Mouse (Mus musculus) gastrocnemius, adult 18-20 months (tissue): Measurements from ENCODE around the gene Tex14. TPM values are rescaled to one million over a fixed set of nuclear protein-coding genes. Genes with fewer than 3 reads are reported as not detected.
A peak's percentile ranks its signal among the peaks of the same experiment; 100 is the strongest.
"Not testable (repeated sequence)": the region's sequence is repeated elsewhere in the genome, so short reads cannot be mapped to it uniquely, and the experiment has no call there.

ENCODE experiments used
- DNase-seq: peaks from one replicate; pipeline ENCODE4 v3.0.0; 2021; ENCODE audit warnings: low spot score
- total RNA-seq, 2 experiments: library from RNA; stranded (reverse); gene quantifications; 2 replicates each; pipeline ENCODE4 v1.2.3; 2021

The Tex14 gene
- total RNA-seq, 2 experiments from 2014 or later, result 0.14 TPM

DNA sequence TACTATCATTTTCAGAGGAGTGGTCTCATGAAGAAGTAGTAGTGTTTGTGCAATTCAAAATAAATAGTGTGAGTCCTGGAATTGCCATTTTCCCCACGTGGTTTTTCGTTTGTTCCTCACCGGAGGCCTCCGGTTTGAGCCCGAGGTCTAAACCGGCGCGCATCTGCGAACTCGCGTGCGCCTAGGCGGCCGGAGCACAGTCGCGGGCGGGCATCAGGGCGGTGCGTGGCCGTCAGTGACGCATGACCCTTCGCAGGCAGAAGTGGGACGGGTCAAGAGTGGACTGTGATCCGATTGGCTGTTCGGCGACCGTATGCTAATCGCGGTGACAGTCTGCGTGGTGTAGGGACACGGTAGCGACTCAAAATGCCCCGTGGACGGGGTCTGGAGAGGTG, 43.2 kb downstream of the Tex14 start:
- DNase-seq, result peak; percentile 98

DNA sequence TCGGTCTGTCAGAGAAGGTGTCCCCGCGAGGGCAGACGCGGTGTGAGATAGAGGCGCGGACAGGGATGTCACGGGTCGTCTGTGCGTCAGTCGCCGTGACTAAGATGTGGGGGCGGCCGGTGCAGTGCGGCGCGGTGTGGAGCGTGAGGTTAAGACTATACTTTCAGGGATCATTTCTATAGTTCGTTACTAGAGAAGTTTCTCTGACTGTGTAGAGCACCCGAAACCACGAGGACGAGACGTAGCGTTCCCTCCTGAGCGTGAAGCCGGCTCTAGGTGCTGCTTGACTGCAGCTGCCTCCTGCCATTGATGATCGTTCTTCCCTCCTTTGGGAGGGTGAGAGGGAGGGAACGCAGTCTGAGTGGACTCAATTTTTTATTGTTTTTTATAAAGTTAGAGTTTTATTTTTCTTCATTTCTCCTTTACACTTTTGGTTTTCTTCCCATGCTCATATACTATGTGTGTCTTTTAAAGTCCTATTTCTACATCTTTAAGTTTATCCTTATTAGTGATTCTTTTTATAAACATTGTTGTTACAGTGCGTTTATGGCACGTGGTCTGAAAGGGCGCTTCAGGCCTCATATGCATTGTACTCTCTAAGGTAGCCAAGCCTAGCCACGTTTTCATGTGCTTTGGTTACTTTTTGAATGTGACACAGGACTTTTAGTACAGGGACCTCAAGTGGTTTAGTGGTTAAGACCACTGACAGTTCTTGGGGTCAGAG, 43.8 kb downstream of the Tex14 start:
- peak; percentile 49 for DNase-seq

DNA sequence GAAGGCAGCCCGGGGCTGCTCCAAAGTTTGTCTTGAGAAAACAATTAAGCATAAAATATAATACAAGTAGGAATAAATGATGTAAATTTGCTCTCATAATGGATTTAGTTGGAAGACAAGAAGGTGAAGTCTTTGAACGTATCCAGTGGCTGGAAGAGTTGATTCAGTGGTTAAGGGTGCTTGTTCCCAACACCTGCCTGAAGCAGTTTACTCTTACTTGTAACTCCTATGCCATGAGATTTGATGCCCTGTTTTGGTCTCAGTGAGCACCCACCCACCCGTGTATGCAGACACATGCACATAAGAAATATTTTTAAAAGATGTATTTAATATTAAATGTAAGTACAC, 44.3 kb downstream of the Tex14 start:
- no peak for DNase-seq

DNA sequence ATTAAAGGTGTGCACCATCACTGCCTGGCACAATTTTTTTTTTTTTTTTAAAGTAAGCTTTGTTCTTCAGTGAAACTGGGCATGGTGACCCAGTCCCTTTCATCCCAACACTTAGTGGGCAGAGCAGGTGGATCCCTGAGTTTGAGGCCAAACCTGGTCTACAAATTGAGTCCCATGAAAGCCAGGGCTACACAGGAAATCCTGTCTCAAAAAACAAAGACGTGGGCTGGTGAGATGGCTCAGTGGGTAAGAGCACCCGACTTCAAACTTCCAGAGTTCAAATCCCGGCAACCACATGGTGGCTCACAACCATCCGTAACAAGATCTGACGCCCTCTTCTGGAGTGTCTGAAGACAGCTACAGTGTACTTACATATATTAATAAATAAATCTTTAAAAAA, 45.0 kb downstream of the Tex14 start:
- not testable (repeated sequence) for DNase-seq

DNA sequence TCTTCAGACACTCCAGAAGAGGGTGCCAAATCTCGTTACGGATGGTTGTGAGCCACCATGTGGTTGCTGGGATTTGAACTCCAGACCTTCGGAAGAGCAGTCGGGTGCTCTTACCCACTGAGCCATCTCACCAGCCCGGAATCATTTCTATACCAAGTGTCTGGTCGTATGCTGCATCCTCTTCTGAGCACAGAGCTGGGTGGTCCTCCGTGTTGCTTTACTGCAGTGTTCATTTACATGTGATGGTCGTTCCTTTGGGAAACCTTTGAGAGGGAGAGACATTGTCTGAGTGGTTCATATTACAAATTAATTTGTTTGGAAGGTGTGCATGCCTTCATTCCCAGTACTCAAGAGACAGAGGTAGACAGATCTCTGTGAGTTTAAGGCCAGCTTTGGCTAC, 47.9 kb downstream of the Tex14 start:
- DNase-seq, result not testable (repeated sequence)

DNA sequence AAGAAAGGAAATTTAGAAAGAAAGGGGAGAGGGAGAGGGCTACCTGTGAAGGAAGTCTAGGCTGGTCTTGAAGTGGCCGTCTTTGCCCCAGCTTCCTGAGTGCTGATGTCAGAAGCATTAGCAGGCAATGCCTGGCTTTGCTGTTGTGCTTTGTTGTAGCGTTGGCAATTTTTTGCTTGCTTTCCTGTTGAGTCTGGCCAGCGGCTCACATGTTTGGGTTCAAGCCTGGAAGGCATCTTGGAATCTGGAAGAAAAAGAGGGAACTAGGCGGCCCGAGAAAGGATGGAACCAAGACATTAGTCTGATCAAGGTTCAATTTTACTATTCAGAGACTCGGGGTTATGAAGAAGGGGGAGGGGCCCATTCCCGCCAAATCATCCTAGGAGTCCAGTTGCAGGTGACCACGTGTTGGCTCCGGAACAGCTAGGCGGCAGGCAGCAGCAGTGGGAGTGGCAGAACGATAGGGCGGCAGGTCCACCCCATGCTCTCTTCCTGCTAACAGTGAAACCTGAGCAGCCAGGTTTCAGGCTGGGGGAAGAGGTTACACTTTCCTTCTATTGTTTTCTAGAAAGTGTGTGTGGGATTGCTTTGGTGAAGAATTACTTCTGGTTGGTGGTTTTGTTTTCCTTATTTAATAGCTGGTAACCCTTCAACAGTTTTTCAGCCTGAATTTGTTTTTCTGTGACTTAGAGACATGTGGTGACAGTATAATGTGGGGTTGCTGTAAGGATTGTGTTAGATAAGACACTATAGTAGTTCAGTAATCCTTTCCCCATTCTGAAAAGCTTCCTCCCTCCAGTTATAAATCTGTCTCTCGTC, 48.6 kb downstream of the Tex14 start:
- no peak for DNase-seq

DNA sequence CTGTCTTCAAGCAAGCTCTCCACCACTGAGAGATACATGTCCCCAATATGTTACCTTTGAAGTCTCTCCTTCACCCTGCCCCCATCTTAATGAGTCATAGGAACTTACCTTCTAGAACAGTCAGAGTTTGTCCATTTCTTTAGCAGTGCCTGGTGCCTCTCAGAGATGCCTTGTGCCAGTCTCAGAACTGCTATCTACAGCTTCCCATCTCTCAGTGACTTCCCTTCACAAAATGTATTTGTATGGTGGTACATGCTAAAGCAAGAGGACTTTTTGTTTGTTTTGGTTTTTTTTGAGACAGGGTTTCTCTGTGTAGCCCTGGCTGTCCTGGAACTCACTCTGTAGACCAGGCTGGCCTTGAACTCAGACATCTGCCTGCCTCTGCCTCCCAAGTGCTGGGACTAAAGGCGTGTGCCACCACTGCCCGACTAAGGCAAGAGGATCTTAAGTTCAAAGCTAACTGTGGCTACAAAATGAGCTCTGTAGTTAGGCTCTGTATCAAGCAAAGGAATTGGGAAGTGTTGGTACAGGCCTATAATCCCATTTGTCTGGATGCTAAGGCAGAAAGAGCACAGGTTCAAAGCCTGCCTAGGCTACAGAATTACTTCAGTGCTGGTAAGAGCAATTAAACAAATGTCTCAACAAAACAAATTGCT, 49.3 kb downstream of the Tex14 start:
- DNase-seq, result no peak

DNA sequence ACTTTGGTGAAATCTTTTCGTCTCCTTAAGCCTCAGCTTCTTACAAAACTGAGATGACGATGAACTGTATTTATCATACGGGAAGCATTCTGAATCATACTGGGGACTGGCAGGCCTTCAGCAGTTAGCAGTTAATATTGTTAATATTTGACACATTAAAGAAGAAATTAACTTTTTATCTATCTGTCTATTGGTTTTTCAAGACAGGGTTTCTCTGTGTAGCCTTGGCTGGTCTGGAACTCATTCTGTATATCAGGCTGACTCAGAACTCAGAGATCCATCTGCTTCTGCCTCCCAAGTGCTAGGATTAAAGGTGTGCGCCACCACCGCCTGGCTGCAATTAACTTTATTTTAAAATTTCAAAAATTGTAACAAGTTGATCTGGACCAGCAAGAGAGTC, 50.7 kb downstream of the Tex14 start:
- DNase-seq, result no peak

DNA sequence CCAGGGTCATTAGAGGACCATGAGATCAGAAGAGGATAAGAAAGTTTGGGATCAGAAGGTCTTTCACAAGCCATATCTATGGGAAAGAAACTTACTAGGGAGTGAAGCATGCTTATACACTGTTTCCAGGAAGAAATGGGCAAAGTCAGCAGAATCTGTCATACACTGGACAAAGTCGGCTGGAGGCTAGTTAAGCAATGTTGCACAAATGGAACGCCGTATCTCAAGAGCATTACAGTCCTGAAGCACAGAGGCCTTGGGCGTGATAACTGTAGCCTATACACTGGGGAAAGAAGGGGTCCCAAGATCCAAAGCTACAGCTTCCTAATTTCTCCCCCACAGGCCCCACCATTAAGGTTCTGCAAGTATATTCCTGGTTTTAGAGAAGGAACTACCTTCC, 51.1 kb downstream of the Tex14 start:
- DNase-seq, result no peak

DNA sequence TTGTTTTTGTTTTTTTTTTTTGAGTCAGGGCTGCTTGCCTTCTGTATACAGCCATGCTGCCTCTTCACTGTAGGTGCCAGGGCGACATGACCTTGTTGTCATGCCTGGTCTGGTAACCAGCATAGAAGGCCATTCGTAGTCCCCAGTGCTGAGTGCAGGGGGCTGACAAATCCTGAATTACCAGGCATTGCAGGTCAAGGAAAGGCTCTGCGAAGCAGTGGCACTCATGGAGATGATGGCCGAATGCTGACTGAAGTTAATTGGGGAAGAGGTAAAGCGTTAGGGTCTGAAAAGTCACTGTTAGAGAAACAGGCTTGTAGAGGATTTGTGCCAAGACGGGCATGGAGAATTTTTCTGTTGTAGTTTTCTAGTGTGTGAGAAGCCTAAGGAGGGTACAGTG, 55.7 kb downstream of the Tex14 start:
- no peak for DNase-seq

DNA sequence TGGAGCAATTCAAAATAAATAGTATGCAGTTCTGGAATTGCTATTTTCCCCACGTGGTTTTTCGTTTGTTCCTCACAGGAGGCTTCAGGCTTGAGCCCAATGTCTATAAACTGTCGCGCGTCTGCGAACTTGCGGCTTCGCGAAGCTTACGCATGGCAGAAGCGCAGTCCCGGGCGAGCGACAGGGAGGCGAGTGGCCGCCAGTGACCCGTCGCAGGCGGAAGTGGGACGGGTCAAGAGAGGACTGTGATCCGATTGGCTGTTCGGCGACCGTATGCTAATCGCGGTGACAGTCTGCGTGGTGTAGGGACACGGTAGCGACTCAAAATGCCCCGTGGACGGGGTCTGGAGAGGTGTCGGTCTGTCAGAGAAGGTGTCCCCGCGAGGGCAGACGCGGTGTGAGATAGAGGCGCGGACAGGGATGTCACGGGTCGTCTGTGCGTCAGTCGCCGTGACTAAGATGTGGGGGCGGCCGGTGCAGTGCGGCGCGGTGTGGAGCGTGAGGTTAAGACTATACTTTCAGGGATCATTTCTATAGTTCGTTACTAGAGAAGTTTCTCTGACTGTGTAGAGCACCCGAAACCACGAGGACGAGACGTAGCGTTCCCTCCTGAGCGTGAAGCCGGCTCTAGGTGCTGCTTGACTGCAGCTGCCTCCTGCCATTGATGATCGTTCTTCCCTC, 57.1 kb downstream of the Tex14 start:
- peak; percentile 87 for DNase-seq

DNA sequence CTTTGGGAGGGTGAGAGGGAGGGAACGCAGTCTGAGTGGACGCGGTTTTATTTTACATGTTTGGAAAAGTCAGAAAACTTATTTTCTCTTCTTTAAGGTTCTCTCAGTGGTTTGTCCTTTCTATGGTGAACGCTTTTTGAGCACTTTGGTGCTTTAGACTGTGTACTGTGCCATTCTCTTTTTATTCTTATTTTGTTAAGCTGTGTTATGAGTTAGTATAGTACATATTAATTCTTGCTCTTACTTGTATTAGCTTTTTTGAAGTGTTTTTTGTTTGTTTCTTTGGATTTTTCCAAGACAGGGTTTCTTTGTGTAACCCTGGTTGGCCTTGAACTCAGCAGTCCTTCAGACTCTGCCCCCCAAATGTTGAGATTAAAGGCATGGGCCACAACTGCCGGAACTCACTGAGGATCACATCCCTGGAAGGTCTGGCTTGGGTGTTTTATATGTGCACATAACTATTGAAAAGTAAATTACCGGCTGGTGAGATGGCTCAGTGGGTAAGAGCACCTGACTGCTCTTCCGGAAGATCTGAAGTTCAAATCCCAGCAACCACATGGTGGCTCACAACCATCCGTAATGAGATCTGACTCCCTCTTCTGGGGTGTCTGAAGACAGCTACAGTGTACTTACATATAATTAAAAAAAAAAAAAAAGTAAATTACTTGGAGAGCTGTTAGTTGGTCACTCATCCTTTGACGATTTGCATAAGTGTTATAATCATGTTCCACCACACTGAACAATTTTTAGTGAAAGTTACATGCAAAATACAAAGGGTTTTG, 57.8 kb downstream of the Tex14 start:
- DNase-seq, result peak; percentile 47

DNA sequence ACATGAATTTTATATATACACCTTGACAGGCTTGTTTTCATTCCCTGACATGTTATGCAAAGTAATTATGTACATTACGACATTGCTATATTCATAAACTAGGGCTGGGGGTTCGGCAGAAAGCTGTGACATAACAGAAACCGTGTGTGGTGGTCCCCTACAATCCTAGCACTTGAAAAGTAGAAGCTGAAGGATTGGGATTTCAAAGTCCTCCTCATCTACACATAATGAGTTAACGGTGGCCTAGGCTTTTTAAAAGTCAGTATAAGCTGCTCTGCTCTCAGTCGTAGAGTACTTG, 58.3 kb downstream of the Tex14 start:
- DNase-seq, result no peak

DNA sequence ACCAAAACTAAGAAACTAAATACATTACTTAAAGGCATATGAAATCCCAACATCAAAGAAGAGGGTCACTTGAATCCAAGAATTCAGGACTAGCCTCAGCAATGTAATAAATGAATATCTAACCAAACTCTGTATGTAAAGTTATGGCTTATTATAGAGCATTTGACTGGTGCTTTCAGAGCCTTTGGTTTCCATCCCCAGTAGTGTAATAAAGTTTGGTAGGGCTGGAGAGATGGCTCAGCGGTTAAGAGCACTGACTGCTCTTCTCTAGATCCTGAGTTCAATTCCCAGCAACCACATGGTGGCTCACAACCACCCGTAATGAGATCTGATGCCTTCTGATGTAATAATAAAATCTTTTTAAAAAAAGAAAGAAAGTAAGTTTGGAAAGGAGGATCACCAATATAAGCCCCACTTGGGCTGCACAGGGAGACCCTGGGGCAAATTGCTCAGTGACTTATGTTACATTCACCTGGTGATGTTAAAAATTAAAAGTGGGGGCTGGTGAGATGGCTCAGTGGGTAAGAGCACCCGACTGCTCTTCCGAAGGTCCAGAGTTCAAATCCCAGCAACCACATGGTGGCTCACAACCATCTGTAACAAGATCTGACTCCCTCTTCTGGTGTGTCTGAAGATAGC, 59.0 kb downstream of the Tex14 start:
- not testable (repeated sequence) for DNase-seq

DNA sequence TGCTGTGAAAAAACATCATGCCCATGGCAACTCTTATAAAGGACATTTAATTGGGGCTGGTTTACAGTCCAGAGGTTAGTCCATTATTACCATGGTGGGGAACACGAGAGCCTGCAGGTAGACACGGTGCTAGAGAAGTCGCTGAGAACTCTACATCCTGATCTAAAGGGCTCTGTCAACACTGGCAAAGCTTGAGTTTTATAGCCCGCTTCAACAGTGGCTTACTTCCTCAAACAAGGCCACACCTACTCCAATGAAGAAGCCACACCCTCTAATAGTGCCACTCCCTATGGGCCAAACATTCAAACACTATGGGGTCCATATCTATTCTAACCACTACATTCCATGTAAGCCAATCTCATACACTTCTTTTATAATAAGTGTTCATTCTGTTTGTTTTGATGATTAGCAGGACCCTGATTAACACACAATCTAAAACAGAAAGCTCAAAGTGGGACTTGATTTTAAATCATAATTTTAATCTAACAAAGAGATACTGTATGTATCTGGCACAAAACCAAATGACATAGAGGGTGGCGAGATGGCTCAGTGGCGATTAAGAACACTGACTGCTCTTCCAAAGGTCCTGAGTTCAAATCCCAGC, 61.2 kb downstream of the Tex14 start:
- no peak for DNase-seq

DNA sequence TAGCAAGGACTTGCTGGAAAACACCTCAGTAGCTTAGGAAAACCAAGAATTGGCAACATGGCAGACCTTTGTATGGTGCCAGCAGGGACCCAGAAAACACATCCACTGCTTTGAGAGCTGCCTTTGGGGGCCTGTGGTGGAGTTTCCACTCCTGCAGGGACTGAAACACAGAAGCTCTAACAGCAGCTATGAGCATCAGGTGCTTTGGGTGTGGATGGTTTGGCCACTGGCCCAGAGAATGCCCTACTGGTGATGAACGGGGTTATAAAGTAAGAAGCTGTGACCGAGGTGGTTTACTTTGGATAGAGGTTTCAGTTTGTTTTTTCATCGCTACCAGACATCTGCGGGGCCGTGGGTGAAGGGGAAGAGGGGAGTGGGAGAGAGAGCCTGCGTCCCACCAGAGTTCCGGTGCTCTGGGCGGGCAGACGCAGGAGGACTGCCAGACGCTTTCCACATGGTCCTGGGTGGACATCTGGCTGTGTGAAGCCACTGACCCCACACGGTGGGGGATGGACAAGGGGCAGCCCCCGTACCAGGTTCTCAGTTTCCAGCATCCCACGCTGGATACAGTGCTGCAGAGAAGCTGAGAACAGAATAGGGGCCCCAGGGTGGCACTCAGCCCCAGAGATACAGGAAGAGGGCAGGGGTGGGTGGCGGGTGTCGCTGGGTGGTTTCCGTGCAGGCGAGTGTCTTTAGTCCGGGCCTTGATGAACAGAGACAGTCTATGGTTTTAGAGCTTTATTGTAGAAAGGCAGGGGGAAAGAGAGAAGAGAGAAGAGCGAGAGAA, 62.8 kb downstream of the Tex14 start:
- DNase-seq, result no peak

DNA sequence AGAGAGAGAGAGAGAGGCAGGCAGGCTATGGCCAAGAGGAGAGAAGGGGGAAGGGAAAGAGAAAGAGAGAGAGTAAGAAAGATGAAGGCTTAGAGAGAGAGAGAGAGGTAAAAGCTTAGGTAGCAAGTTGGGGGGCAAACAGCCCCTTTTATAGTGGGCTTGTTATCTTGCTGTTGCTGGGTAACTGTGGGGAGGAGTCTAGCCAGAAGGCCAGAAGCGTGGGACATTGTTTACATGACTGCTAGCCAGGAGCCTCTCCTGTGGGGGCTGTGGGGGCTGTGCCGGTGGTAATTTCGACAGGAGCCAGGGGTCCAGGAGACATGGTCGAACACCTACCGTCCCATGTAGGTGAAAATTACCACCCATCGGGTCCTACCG, 63.4 kb downstream of the Tex14 start:
- DNase-seq, result no peak

DNA sequence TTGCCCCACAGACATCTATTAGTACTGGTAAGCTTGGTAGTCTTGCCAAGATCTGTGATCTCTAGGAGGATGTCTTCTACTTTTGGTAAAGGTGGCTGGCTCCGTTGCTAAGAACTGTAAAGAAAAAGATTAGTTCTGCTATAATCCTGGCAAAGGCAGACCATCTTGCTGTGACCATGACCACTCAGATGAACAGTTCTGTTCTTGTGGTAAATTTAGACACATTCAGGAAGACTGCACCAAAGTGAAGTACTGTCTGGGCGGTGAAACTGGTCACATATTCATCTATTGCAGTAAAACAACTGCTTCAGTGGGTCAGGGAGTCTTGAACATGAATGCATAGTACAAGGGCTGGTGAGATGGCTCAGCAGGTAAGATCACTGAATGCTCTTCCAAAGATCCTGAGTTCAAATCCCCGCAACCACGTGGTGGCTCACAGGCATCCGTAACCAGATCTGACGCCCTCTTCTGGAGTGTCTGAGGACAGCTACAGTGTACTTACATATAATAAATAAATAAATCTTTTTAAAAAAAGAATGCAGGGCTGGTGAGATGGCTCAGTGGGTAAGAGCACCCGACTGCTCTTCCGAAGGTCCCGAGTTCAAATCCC, 63.9 kb downstream of the Tex14 start:
- no peak for DNase-seq
